Mouse (Mus musculus) midbrain, embryonic 11.5 days (tissue): ENCODE results near the gene Rgs3. TPM values are rescaled to one million over a fixed set of nuclear protein-coding genes. Genes with fewer than 3 reads are reported as not detected.

Experiments used
- ATAC-seq: fragments of 200-750 bp; cut with Nextera tagmentation; 2 replicates; pipeline ENCODE4 v1.8.0; 2017; ENCODE audit warnings: moderate TSS enrichment, moderate library complexity; ENCODE audit not compliant: low FRiP score
- DNase-seq: peaks from one replicate; pipeline ENCODE4 v3.0.0; 2015; ENCODE audit warnings: low spot score; ENCODE audit errors: missing footprints
- H3K27ac ChIP-seq: fragments of 300-500 bp; sonication (generic); 2 replicates; pipeline ENCODE4 v1.5.1; 2014; ENCODE audit warnings: low read depth, low read length
- H3K27me3 ChIP-seq: fragments of 300-500 bp; sonication (generic); 2 replicates; pipeline ENCODE4 v1.6.1; 2014; ENCODE audit warnings: mild to moderate bottlenecking, low read length, moderate library complexity, mixed read lengths; ENCODE audit not compliant: control insufficient read depth, insufficient read depth
- H3K36me3 ChIP-seq: fragments of 300-500 bp; sonication (generic); 2 replicates; pipeline ENCODE4 v1.6.1; 2014; ENCODE audit warnings: mild to moderate bottlenecking, low read length, moderate library complexity, mixed read lengths; ENCODE audit not compliant: control insufficient read depth, insufficient read depth
- H3K4me1 ChIP-seq: fragments of 300-500 bp; sonication (generic); 2 replicates; pipeline ENCODE4 v1.6.1; 2014; ENCODE audit warnings: low read length; ENCODE audit not compliant: control insufficient read depth, insufficient read depth
- H3K4me2 ChIP-seq: fragments of 300-500 bp; sonication (generic); 2 replicates; pipeline ENCODE4 v1.6.1; 2014; ENCODE audit warnings: mild to moderate bottlenecking, moderate library complexity
- H3K4me3 ChIP-seq: fragments of 300-500 bp; sonication (generic); 2 replicates; pipeline ENCODE4 v1.5.1; 2014; ENCODE audit warnings: low read depth, low read length
- H3K9ac ChIP-seq: fragments of 300-500 bp; sonication (generic); 2 replicates; pipeline ENCODE4 v1.6.1; 2014; ENCODE audit warnings: low read length
- H3K9me3 ChIP-seq: fragments of 300-500 bp; sonication (generic); 2 replicates; pipeline ENCODE4 v1.6.1; 2016; ENCODE audit warnings: low read length; ENCODE audit not compliant: control insufficient read depth
- WGBS: fragments of 180-500 bp; shearing (Covaris S2); extraction: QIAGEN DNeasy Blood & Tissue Kit; methylation state at CpG from one replicate; pipeline ENCODE4 v1.1.7; 2014; 5-methylcytosine and 5-hydroxymethylcytosine counted together
- polyA plus RNA-seq: library from polyadenylated mRNA; unstranded; fragments of >200 nt; fragmentation: Nextera tagmentation; extraction: Ambion mirVana; gene quantifications from 2 replicates; pipeline ENCODE4 v1.2.1, GENCODE M21; 2014

Gene Rgs3
- polyA plus RNA-seq, 1 experiment from 2014 or later: 23.9 TPM

DNA sequence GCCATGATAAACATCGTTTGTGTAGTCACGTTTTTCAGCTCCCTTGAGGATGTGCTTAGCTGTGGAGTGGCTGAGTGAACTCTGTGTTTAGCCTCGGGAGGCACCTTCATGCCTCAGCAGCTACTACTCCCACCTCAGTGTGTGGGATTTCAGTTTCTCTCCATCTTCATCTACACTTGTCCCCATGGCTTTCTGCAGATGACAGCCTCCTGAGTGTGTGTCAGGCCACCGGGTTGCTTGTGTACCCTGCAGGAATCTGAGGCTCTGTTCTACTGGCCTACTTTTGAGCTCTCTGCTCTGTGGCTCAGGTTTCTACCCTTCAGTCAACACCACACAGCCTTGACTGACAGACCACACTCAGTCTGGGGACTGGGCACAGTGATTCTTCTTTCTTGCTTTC, 151.9 kb downstream of the Rgs3 start:
- Histone ChIP-seq H3K4me3 (no peak overlapping the region), H3K9me3 (no peaks in the 10 kb centered on the region), H3K9ac (no peak overlapping the region), H3K4me2 (no peak overlapping the region), H3K27ac (no peak overlapping the region), H3K27me3 (no peaks in the 10 kb centered on the region), H3K4me1 (no peaks in the 10 kb centered on the region), H3K36me3 (no peaks in the 10 kb centered on the region)
- DNase-seq (no peak), ATAC-seq (no peak)
- WGBS: 74% methylated on average over 4 of the region's 4 CpGs

DNA sequence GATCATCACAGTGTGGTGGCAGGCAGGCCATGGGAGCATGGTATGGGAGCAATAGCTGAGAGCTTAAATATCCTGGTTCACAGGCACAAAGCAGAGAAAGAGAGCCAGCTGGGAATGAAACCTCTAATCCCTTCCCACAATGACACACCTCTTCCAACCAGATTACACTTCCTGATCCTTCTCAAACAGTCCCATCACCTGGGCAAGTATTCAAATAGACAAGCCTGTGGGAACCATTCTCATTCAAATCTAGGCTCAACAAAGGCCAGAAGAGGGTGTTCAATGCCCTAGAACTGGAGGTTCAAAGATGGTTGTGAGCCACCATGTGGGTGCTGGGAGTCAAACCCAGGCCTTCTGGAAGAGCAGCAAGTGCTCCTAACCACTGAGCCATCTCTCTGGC, 161.2 kb downstream of the Rgs3 start:
- Histone ChIP-seq H3K27me3 (no peaks in the 10 kb centered on the region), H3K9me3 (no peaks in the 10 kb centered on the region; the same call in 1 of the 2 replicates), H3K4me3 (no peak overlapping the region), H3K36me3 (no peaks in the 10 kb centered on the region), H3K4me1 (peaks cover 4% of the 10 kb centered on the region; the same call in 1 of the 2 replicates), H3K27ac (no peak overlapping the region), H3K4me2 (no peak overlapping the region), H3K9ac (no peak overlapping the region)
- ATAC-seq: no peak
- DNase-seq: no peak

DNA sequence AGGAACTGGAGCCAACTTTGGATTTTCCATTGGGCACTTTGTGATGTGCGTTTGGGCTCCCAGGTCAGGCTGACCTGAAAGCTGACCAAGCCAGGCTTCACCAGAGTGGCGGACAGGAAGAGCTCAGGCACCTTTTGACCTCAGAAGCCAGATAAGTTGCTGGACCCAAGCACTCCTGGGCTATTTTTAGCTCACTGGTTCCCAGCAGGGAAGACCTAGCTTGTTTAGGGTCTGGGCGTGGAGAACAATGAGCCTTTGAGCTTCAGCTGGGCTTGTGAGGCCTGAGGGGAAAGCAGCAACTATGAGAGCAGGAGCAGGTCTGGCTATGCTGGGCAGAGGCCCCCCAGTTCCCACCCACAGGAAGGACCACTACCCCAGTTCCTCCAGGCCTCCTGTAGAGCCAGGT, 162.4 kb downstream of the Rgs3 start:
- Histone ChIP-seq H3K36me3 (no peaks in the 10 kb centered on the region), H3K9me3 (no peaks in the 10 kb centered on the region; the same call in 1 of the 2 replicates), H3K9ac (no peak overlapping the region), H3K4me3 (no peak overlapping the region), H3K27ac (no peak overlapping the region), H3K4me2 (no peak overlapping the region), H3K4me1 (peaks cover 4% of the 10 kb centered on the region; the same call in 1 of the 2 replicates), H3K27me3 (no peaks in the 10 kb centered on the region)
- 33% methylated on average over 3 of the region's 3 CpGs for WGBS
- DNase-seq: no peak
- no peak for ATAC-seq

DNA sequence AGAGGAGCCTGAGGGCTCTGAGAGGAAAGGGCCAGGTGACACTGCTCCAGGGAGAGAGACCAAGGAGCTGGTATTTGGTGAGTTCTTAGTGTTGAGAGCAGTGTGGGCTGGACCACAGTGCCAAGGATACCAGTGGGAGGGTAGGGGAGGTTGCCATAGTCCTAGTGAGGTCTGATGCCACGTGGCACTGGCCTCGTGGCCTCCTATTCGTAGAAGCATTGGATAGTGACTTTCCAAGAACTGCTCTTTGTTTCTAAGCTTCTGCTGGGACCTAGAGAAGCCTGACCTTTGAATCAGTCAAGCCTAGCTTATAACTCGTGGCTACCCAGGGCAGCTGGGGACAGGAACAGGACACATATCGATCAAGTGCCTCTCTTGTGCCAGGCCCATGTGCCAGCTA, 164.1 kb downstream of the Rgs3 start:
- Histone ChIP-seq H3K27ac (no peak overlapping the region), H3K4me1 (peaks cover 4% of the 10 kb centered on the region; the same call in 1 of the 2 replicates), H3K9ac (no peak overlapping the region), H3K9me3 (no peaks in the 10 kb centered on the region; the same call in 1 of the 2 replicates), H3K4me3 (no peak overlapping the region), H3K4me2 (no peak overlapping the region), H3K36me3 (no peaks in the 10 kb centered on the region), H3K27me3 (no peaks in the 10 kb centered on the region)
- 74% methylated on average over 5 of the region's 5 CpGs for WGBS
- no peak for ATAC-seq
- DNase-seq: no peak

DNA sequence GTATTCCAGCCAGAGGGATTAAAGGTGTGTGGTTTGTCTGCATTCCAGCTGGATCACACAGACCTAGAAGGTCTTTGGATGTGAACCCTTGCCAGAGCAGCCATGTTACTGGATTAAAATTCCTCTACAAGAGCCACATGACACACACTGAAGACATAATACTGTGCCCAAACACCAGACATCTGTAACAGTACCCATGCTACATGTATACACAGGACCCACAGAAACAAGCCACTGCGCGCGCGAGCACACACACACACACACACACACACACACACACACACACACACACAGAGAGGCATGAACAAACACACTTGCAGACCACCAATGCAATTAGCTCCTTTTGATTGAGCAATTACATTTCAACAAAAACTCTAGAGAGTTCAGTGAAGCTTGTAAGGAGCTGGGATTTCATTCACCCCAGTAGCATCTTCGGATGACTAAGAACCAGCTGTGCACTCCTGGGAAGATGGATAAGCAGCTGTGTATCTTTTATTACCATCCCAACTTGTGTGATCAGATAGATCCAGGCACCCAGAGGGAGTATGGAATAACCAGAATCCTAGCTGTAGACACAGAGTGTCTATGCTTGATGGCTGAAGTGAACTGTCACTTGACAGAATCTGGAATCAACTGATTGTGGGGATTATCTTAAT, 166.8 kb downstream of the Rgs3 start:
- H3K9ac ChIP-seq: no peak overlapping the region
- H3K27ac ChIP-seq: no peak overlapping the region
- H3K9me3 ChIP-seq: no peaks in the 10 kb centered on the region; the same call in 1 of the 2 replicates
- H3K4me1 ChIP-seq: peaks cover 4% of the 10 kb centered on the region; the same call in 1 of the 2 replicates
- H3K27me3 ChIP-seq: no peaks in the 10 kb centered on the region
- no peaks in the 10 kb centered on the region for H3K36me3 ChIP-seq
- H3K4me2 ChIP-seq: no peak overlapping the region
- DNase-seq (no peak), ATAC-seq (no peak)
- H3K4me3 ChIP-seq: no peak overlapping the region
- 92% methylated on average over 5 of the region's 5 CpGs for WGBS

DNA sequence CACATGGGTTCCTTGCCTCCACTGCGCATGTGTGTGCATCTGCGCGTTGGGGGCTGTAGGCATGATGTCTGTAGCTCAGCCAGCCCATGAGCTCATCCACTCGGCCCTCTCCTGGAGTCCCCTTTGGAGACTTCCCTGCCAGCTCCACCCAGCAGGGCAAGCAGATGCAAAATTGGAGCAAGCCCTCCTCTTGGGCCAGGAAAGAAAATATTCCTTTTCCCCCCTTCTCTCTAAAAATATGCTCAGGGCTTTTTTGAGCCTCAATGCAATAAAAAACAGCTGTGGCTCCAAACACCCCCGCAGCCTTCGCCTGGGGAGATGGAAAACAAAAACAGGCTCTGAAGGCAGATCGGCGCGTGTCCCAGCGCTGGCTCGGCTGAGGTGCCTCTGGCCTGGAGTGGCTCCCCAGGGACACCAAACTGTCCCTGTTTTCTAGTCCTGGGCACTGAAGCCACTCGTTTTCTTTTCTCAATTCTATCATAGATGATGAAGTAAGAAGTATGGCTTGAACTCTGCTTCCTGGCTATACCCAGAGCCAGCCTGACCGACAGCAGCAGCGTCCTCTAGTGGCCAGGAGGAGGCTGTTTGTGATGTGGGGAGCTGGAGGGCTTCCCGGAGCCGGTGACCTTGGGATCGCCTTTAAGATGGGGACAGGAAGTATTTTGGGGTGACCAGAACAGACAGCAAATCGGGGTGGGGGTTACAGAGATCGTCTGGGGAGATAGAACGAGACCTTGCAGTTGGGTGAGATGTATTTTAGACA, 168.1 kb downstream of the Rgs3 start:
- Histone ChIP-seq H3K27ac (no peak overlapping the region), H3K4me3 (no peak overlapping the region), H3K36me3 (no peaks in the 10 kb centered on the region), H3K4me1 (no peaks in the 10 kb centered on the region), H3K9me3 (no peaks in the 10 kb centered on the region; the same call in 1 of the 2 replicates), H3K4me2 (no peak overlapping the region), H3K27me3 (no peaks in the 10 kb centered on the region), H3K9ac (no peak overlapping the region)
- WGBS: 80% methylated on average over 20 of the region's 20 CpGs
- DNase-seq (no peak), ATAC-seq (no peak)

DNA sequence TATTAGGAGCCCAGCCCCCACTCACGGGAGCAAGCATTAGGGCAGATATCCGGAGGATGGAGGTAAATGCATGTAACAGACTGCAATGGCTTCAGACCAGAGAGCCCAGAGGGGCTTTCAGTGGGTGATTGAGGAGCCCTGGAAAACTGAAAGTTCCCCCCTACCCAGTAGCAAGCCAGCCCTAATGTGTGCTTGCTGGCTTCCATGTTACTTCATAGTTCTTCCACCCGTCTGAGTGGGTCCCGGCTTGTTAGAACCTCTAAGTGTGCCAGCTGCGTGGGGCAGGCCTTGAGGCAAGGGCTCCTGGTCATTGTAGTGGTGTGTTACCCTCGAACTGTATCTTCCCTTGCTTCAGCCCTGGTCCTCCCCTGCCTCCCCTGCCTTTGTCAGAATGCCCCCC, 168.8 kb downstream of the Rgs3 start:
- H3K9ac ChIP-seq: no peak overlapping the region
- WGBS: 88% methylated on average over 6 of the region's 6 CpGs
- H3K9me3 ChIP-seq: no peaks in the 10 kb centered on the region; the same call in 1 of the 2 replicates
- DNase-seq (no peak), ATAC-seq (no peak)
- H3K27me3 ChIP-seq: no peaks in the 10 kb centered on the region
- H3K4me3 ChIP-seq: no peak overlapping the region
- no peak overlapping the region for H3K4me2 ChIP-seq
- H3K36me3 ChIP-seq: no peaks in the 10 kb centered on the region
- H3K4me1 ChIP-seq: no peaks in the 10 kb centered on the region
- H3K27ac ChIP-seq: no peak overlapping the region

DNA sequence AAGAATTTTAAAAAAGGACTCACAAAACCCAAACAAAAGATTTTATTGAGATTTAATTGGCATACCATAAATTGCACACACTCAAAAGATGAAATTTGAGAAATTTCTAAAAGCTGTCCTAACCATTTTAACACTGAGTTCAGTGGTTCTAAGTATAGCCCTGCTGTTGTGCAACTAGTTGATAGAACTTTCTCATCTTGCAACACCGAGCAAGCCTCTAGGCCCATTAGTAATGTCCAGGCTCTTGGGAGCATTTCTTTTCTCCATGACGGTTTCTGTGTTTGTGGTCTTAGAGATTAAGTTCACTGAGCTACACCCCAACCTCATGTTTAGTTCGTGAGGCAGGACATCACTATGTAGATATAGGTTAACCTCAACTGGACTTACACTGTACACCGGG, 169.5 kb downstream of the Rgs3 start:
- H3K27ac ChIP-seq: no peak overlapping the region
- H3K9ac ChIP-seq: no peak overlapping the region

DNA sequence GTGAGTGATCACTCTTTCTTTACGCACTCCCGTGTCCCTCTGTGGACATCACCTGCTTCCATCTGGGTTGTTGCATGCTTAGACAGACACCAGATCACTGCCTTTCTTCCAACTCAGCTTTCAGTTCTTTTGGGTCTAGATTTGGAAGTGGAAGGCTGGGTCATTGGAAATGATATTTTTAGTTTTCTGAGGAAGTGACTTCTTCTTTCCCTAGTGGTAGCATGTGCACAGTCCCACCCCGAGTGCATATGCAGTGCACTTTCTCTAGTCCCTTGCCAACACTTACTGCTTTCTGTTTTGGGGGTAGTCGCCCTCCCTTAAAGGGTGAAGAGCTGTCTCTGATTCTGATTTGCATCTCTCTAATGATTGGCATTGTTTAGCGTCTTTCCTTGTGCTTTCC, 170.3 kb downstream of the Rgs3 start:
- DNase-seq (no peak), ATAC-seq (no peak)
- WGBS: 82% methylated on average over 5 of the region's 5 CpGs
- H3K36me3 ChIP-seq: no peaks in the 10 kb centered on the region
- H3K4me2 ChIP-seq: no peak overlapping the region
- no peak overlapping the region for H3K4me3 ChIP-seq
- no peak overlapping the region for H3K9ac ChIP-seq
- no peak overlapping the region for H3K27ac ChIP-seq
- no peaks in the 10 kb centered on the region for H3K4me1 ChIP-seq
- H3K9me3 ChIP-seq: no peaks in the 10 kb centered on the region; the same call in 1 of the 2 replicates
- no peaks in the 10 kb centered on the region for H3K27me3 ChIP-seq

More for the DNA sequence above, 169.5 kb downstream of the Rgs3 start:
- 87% methylated on average over 4 of the region's 4 CpGs for WGBS
- Histone ChIP-seq H3K9me3 (no peaks in the 10 kb centered on the region; the same call in 1 of the 2 replicates), H3K36me3 (no peaks in the 10 kb centered on the region), H3K4me1 (no peaks in the 10 kb centered on the region), H3K27me3 (no peaks in the 10 kb centered on the region), H3K4me3 (no peak overlapping the region), H3K4me2 (no peak overlapping the region)
- DNase-seq: no peak
- no peak for ATAC-seq
